Mouse (Mus musculus) forebrain, embryonic 11.5 days (tissue): ENCODE data around the gene Clp1. TPM values are rescaled to one million over a fixed set of nuclear protein-coding genes. Genes with fewer than 3 reads are reported as not detected.

Experiments used
- ATAC-seq: fragments of 200-750 bp; cut with Nextera tagmentation; replicated peaks from 2 replicates; pipeline ENCODE4 v1.8.0; 2017; ENCODE audit warnings: moderate TSS enrichment; ENCODE audit not compliant: low FRiP score
- DNase-seq: peaks from one replicate; pipeline ENCODE4 v3.0.0-alpha.2; 2017; ENCODE audit warnings: low spot score
- H3K27ac ChIP-seq: fragments of 300-500 bp; sonication (generic); 2 replicates; pipeline ENCODE4 v1.5.1; 2014; ENCODE audit warnings: low read depth, low read length
- H3K27me3 ChIP-seq: fragments of 300-500 bp; sonication (generic); 2 replicates; pipeline ENCODE4 v1.6.1; 2014; ENCODE audit warnings: mild to moderate bottlenecking, low read length, mixed read lengths; ENCODE audit not compliant: control insufficient read depth, insufficient read depth
- H3K36me3 ChIP-seq: fragments of 300-500 bp; sonication (generic); 2 replicates; pipeline ENCODE4 v1.6.1; 2014; ENCODE audit warnings: mild to moderate bottlenecking, low read length, moderate library complexity, mixed read lengths; ENCODE audit not compliant: control insufficient read depth, insufficient read depth
- H3K4me1 ChIP-seq: fragments of 300-500 bp; sonication (generic); replicated peaks from 2 replicates; pipeline ENCODE4 v1.6.1; 2014; ENCODE audit warnings: low read length, mixed read lengths; ENCODE audit not compliant: control insufficient read depth, insufficient read depth
- H3K4me2 ChIP-seq: fragments of 300-500 bp; sonication (generic); 2 replicates; pipeline ENCODE4 v1.6.1; 2014; ENCODE audit warnings: low read depth, mild to moderate bottlenecking, low read length, moderate library complexity, mixed read lengths; ENCODE audit not compliant: severe bottlenecking
- H3K4me3 ChIP-seq: fragments of 300-500 bp; sonication (generic); 2 replicates; pipeline ENCODE4 v1.5.1; 2014; ENCODE audit warnings: low read depth, low read length
- H3K9ac ChIP-seq: fragments of 300-500 bp; sonication (generic); 2 replicates; pipeline ENCODE4 v1.6.1; 2014; ENCODE audit warnings: low read length
- H3K9me3 ChIP-seq: fragments of 300-500 bp; sonication (generic); 2 replicates; pipeline ENCODE4 v1.6.1; 2016; ENCODE audit warnings: low read length, mixed read lengths; ENCODE audit not compliant: control insufficient read depth
- WGBS: fragments of 180-500 bp; shearing (Covaris S2); extraction: QIAGEN DNeasy Blood & Tissue Kit; methylation state at CpG from one replicate; pipeline ENCODE4 v1.1.7; 2014; 5-methylcytosine and 5-hydroxymethylcytosine counted together
- microRNA counts: library from miRNA; unstranded; fragments of <30 nt; microRNA quantifications from one replicate; lab custom pipeline; 2015
- microRNA-seq: library from miRNA; unstranded; fragments of <30 nt; microRNA quantifications from one replicate; pipeline ENCODE4, GENCODE M21; 2016; ENCODE audit not compliant: insufficient number of aligned reads
- polyA plus RNA-seq: library from polyadenylated mRNA; unstranded; fragments of >200 nt; fragmentation: Nextera tagmentation; extraction: Ambion mirVana; gene quantifications from 2 replicates; pipeline ENCODE4 v1.2.1, GENCODE M21; 2014

Clp1 gene
- polyA plus RNA-seq, 1 experiment from 2014 or later = 45.1 TPM

GRCm38 (mm10) chr2:84682605-84683183, 44.5 kb downstream of the Clp1 start:
- WGBS = 88% methylated on average over 6 of the region's 6 CpGs
- ATAC-seq (no peak), DNase-seq (no peak)
- Histone ChIP-seq H3K4me2 (no peak overlapping the region), H3K9me3 (no peaks in the 10 kb centered on the region), H3K27me3 (no peaks in the 10 kb centered on the region), H3K36me3 (no peaks in the 10 kb centered on the region; the same call in 1 of the 2 replicates), H3K4me3 (no peak overlapping the region), H3K9ac (no peak overlapping the region), H3K27ac (no peak overlapping the region), H3K4me1 (peaks cover 2% of the 10 kb centered on the region; the same call in 1 of the 2 replicates)

DNA sequence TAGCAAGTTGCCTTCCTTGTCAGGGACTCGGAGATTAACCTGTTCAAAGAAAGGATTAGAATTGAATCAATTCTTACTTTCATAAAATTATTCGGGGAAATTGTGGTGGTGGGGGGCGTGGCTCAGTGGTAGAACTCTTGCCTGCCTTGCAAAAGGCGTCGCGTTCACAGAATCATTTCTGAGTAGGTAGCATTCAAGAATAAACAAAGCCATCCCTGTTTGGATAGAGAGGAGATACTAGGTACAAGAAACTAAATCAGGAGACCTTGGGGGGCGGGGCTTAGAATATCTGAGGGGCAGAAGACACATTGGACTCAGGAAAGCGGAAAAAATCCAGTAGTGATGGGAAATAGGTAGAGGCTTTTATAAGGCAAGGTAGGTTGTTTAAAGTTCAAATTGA, 48.1 kb downstream of the Clp1 start, which contains the start of gene Tmx2:
Tmx2 (minus strand) TSS at position 125 of the 400 bp plus-strand sequence.
- H3K27me3 ChIP-seq = no peaks in the 10 kb centered on the region
- 21% methylated on average over 8 of the region's 8 CpGs for WGBS
- H3K9me3 ChIP-seq = no peaks in the 10 kb centered on the region
- peaks cover 2% of the 10 kb centered on the region; the same call in 1 of the 2 replicates for H3K4me1 ChIP-seq
- peak within 1 kb of the TSS; percentile 73 for H3K4me2 ChIP-seq
- H3K9ac ChIP-seq = peak within 1 kb of the TSS; percentile 77
- peaks cover 8% of the 10 kb centered on the region; the same call in 1 of the 2 replicates for H3K36me3 ChIP-seq
- H3K27ac ChIP-seq = 0 out of 2 replicates have a peak within 1 kb of the TSS, but pooled peaks have one; percentile 51
- ATAC-seq (no peak), DNase-seq (no peak)
- peak within 1 kb of the TSS; percentile 95 for H3K4me3 ChIP-seq

DNA sequence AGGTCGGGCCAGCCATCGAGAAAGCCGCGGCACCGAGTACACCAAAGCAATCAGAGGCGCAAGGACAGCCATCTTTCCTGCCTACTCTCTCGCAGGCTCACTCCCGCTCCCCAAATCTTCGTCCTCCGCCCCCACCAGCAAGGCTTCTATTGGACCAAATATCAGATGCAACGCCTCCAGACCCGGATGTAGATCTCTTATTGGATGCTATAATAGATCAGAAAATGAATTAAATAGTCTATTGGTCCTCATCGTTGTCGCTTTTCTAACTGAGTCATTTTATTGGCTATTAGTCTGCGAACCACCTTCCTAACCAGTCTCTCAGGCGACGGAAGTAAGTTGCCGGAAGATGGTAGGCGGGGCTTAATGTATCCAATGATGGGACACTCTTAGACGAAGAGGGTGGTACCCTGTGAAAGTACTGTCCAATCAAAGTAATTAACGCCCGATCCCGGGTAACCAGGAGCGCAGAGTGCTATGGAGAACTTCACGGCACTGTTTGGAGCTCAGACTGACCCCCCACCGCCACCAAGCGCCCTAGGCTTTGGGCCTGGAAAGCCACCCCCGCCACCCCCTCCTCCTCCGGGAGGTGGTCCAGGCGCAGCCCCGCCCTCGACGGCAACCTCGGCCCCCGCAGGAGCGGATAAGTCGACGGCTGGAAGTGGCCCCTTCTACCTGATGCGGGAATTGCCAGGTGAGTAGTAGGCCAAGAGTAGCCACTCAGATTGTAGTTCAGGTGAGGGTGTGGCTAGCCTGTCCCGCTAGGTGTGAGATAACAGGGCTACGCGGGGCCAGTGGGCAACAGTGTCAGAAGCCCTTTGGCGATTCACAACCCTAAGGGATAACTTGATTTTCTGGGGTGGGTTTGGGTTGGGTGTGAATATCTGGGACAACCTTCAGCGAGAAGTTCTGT, 48.9 kb downstream of the Clp1 start, which contains the start of the genes Gm28635 and Med19:
Gm28635 (minus strand) TSS at position 74 of the 913 bp plus-strand sequence.
Med19 (plus strand) TSS at position 435 of the 913 bp plus-strand sequence.
- Histone ChIP-seq H3K4me1 (peaks cover 2% of the 10 kb centered on the region; the same call in 1 of the 2 replicates), H3K27ac (peak within 1 kb of the TSS; percentile 51; the same call in 1 of the 2 replicates), H3K4me2 (peak within 1 kb of the TSS; percentile 73), H3K9me3 (no peaks in the 10 kb centered on the region), H3K27me3 (no peaks in the 10 kb centered on the region), H3K36me3 (peaks cover 8% of the 10 kb centered on the region; the same call in 1 of the 2 replicates), H3K4me3 (peak within 1 kb of the TSS; percentile 95), H3K9ac (peak within 1 kb of the TSS; percentile 77)
- ATAC-seq (peak; percentile 100), DNase-seq (peak; percentile 90)
- WGBS = under 1% methylated on average over 44 of the region's 44 CpGs

GRCm38 (mm10) chr2:84677270-84677967, 49.7 kb downstream of the Clp1 start:
- Histone ChIP-seq H3K9ac (peak overlapping the region; percentile 62), H3K27me3 (no peaks in the 10 kb centered on the region), H3K27ac (peak overlapping the region; percentile 37; the same call in 1 of the 2 replicates), H3K4me2 (peak overlapping the region; percentile 73), H3K9me3 (no peaks in the 10 kb centered on the region), H3K4me3 (peak overlapping the region; percentile 95), H3K4me1 (peaks cover 2% of the 10 kb centered on the region; the same call in 1 of the 2 replicates), H3K36me3 (peaks cover 10% of the 10 kb centered on the region; the same call in 1 of the 2 replicates)
- peak; percentile 45 for ATAC-seq
- WGBS = 10% methylated on average over 21 of the region's 22 CpGs
- no peak for DNase-seq

MicroRNAs within 50 kb of the gene (microRNA counts, 519-probe panel; counts per million panel counts)
- microRNA mmu-miR-130a (lab: Ali Mortazavi, UCI) = 7,767 counts per million, percentile 97 among the panel's probes with 10 or more counts

Small RNA genes within 50 kb of the gene (microRNA-seq; reads per million reads assigned to microRNA genes)
- 41,478 reads per million, percentile 99 among the genes with 10 or more reads in this experiment for gene Mir130a

Other genes starting within 250 kb of the Clp1 start
- 33.4 and 36.2 TPM in 2 replicates for gene Ctnnd1, start 76.6 kb downstream of the Clp1 start, polyA plus RNA-seq
- 0.36 and 0.77 TPM in 2 replicates for gene Btbd18, start 68.3 kb downstream of the Clp1 start, polyA plus RNA-seq
- gene Selenoh, start 56.6 kb downstream of the Clp1 start, polyA plus RNA-seq = 494 and 502 TPM in 2 replicates
- not detected in 2 replicates for gene Gm28635, start 49.3 kb downstream of the Clp1 start, polyA plus RNA-seq
- 68.3 and 69.2 TPM in 2 replicates for gene Med19, start 48.9 kb downstream of the Clp1 start, polyA plus RNA-seq
- 177 and 184 TPM in 2 replicates for gene Tmx2, start 48.2 kb downstream of the Clp1 start, polyA plus RNA-seq
- gene Zdhhc5, start 12.2 kb downstream of the Clp1 start, polyA plus RNA-seq = 27.7 and 28.4 TPM in 2 replicates
- gene Ypel4, start 6.7 kb upstream of the Clp1 start, polyA plus RNA-seq = 12.7 and 13.2 TPM in 2 replicates
- gene Gm19426, start 16.3 kb upstream of the Clp1 start, polyA plus RNA-seq = 3.7 and 4.3 TPM in 2 replicates
- gene Serping1, start 48.1 kb upstream of the Clp1 start, polyA plus RNA-seq = 30.4 and 35.7 TPM in 2 replicates
- gene Ube2l6, start 71.5 kb upstream of the Clp1 start, polyA plus RNA-seq = 36.6 and 38.4 TPM in 2 replicates
- not detected in 2 replicates for gene Smtnl1, start 95.3 kb upstream of the Clp1 start, polyA plus RNA-seq
- 43.0 and 43.4 TPM in 2 replicates for gene Timm10, start 99.6 kb upstream of the Clp1 start, polyA plus RNA-seq
- 22.0 and 27.5 TPM in 2 replicates for gene Slc43a1, start 111.5 kb upstream of the Clp1 start, polyA plus RNA-seq
- 5.2 and 6.5 TPM in 2 replicates for gene Rtn4rl2, start 159.4 kb upstream of the Clp1 start, polyA plus RNA-seq
- gene Slc43a3, start 209.2 kb upstream of the Clp1 start, polyA plus RNA-seq = 18.0 and 18.2 TPM in 2 replicates